Mouse (Mus musculus): ENCODE results near the gene 6430571L13Rik. TPM values are rescaled to one million over a fixed set of nuclear protein-coding genes. Genes with fewer than 3 reads are reported as not detected.
A peak's percentile ranks its signal among the peaks of the same experiment; 100 is the strongest.

6430571L13Rik gene
- polyA plus RNA-seq, 1 experiment from 2014 or later = 11.4 TPM

DNA sequence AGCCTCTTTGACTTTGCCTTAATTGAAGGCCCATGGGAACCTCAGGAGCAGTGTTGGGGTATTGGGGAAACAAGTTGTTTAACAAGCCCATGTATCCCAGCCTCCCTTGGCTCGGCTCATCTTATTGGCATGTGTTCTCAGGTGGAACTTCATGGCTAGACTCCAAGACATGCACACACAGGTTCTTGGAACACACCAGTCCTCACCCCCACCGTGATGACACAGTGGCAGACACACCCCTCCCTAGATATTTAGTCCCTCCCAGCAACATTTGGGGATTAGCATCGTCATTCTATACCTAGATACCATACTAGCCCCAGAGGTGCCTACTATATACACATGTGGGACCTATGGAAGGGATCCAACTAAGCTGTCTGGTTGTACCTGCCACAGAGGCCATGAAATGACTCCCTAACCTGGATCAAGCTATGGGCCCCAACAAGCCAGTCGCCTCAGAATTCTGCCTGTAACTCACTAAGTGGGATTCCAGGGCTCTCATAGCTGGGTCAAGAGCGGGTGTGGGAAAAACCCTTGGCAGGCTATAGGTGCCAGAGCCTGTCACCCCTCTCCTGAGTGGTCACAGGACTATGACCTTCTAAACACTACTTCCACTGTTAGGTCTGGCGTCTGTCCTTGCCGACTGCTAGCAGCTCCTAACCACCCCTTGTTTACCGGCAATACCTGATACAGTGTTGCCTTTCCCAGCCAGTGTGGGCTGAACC is 42.2 kb upstream of the 6430571L13Rik start:
- WGBS = 78% methylated on average over 8 of the region's 8 CpGs
- Histone ChIP-seq H3K9me3 (ENCODE audit: control insufficient read depth, low read length) (no peaks in the 10 kb centered on the region), H3K9ac (ENCODE audit: low read depth, low read length) (no peak overlapping the region), H3K4me2 (ENCODE audit: low read length) (peak overlapping the region; percentile 85), H3K36me3 (ENCODE audit: control insufficient read depth, insufficient read depth, low read length) (peaks cover 8% of the 10 kb centered on the region; the same call in 1 of the 2 replicates), H3K4me1 (ENCODE audit: control insufficient read depth, insufficient read depth, low read depth, low read length) (peaks cover 8% of the 10 kb centered on the region), H3K27ac (ENCODE audit: low read depth, low read length) (no peak overlapping the region), H3K27me3 (replicated peaks; ENCODE audit: control insufficient read depth, insufficient read depth, low read length) (no peaks in the 10 kb centered on the region), H3K4me3 (ENCODE audit: low read length) (no peak overlapping the region)
- no peak for ATAC-seq

DNA sequence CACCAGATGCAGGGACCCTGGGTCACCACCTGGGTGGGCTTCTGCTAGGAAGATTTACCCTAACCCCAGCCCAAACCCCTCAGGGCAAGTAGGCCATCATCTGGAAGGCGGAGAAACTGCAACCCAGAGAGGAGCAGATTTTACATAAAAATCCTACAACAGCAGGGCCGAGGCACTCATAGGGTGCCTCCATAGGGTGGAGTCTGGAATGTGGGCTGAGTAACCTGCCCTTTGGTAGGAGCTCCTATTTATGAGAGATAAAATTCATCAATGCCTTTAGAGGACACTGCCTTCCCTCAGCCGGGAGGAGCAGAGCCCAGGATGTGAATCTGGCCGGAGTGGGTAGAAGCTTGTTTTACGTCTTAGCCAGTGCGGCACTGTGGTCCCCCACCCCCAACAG is 41.5 kb upstream of the 6430571L13Rik start:
- H3K4me1 ChIP-seq (ENCODE audit: control insufficient read depth, insufficient read depth, low read depth, low read length) = peaks cover 8% of the 10 kb centered on the region
- peaks cover 8% of the 10 kb centered on the region; the same call in 1 of the 2 replicates for H3K36me3 ChIP-seq (ENCODE audit: control insufficient read depth, insufficient read depth, low read length)
- H3K27me3 ChIP-seq (replicated peaks; ENCODE audit: control insufficient read depth, insufficient read depth, low read length) = no peaks in the 10 kb centered on the region
- no peak for ATAC-seq
- H3K4me3 ChIP-seq (ENCODE audit: low read length) = no peak overlapping the region
- H3K27ac ChIP-seq (ENCODE audit: low read depth, low read length) = no peak overlapping the region
- H3K4me2 ChIP-seq (ENCODE audit: low read length) = no peak overlapping the region
- no peaks in the 10 kb centered on the region for H3K9me3 ChIP-seq (ENCODE audit: control insufficient read depth, low read length)
- no peak overlapping the region for H3K9ac ChIP-seq (ENCODE audit: low read depth, low read length)
- 90% methylated on average over 6 of the region's 6 CpGs for WGBS

DNA sequence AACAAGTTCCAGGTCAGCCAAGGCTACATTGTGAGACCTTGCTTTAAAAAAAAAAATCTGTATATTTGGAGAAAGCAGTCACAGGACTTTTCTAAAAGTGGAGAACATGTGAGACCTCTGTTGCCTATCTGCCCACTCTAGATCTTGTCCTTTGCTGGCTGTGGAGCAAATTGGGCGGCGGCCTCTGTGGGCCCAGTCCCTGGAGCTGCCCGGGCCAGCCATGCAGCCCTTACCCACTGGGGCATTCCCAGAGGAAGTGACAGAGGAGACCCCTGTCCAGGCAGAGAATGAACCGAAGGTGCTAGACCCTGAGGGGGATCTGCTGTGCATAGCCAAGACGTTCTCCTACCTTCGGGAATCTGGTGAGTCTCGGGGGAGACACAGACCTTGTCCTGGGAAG is 40.6 kb upstream of the 6430571L13Rik start:
- H3K27me3 ChIP-seq (replicated peaks; ENCODE audit: control insufficient read depth, insufficient read depth, low read length) = no peaks in the 10 kb centered on the region
- 86% methylated on average over 7 of the region's 7 CpGs for WGBS

DNA sequence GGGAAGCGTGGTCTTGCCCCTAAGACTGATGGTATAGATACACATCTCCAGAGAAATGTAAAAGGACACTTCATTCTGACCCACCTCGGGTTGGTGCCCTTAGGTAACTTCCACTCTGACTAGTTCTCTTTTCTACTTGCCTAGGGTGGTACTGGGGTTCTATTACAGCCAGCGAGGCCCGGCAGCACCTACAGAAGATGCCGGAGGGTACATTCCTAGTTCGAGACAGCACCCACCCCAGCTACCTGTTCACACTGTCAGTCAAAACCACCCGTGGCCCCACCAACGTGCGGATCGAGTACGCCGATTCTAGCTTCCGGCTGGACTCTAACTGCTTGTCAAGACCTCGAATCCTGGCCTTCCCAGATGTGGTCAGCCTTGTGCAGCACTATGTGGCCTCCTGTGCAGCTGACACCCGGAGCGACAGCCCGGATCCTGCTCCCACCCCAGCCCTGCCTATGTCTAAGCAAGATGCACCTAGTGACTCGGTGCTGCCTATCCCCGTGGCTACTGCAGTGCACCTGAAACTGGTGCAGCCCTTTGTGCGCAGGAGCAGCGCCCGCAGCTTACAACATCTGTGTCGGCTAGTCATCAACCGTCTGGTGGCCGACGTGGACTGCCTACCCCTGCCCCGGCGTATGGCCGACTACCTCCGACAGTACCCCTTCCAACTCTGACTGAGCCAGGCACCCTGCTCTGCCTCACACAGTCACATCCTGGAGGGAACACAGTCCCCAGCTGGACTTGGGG is 40.0 kb upstream of the 6430571L13Rik start:
- H3K9me3 ChIP-seq (ENCODE audit: control insufficient read depth, low read length) = no peaks in the 10 kb centered on the region
- H3K9ac ChIP-seq (ENCODE audit: low read depth, low read length) = no peak overlapping the region
- H3K4me2 ChIP-seq (ENCODE audit: low read length) = no peak overlapping the region
- WGBS = 92% methylated on average over 30 of the region's 30 CpGs
- H3K4me1 ChIP-seq (ENCODE audit: control insufficient read depth, insufficient read depth, low read depth, low read length) = peaks cover 8% of the 10 kb centered on the region
- no peak for ATAC-seq
- peaks cover 8% of the 10 kb centered on the region; the same call in 1 of the 2 replicates for H3K36me3 ChIP-seq (ENCODE audit: control insufficient read depth, insufficient read depth, low read length)
- no peaks in the 10 kb centered on the region for H3K27me3 ChIP-seq (replicated peaks; ENCODE audit: control insufficient read depth, insufficient read depth, low read length)
- H3K27ac ChIP-seq (ENCODE audit: low read depth, low read length) = no peak overlapping the region
- no peak overlapping the region for H3K4me3 ChIP-seq (ENCODE audit: low read length)

More for the DNA sequence above, 40.6 kb upstream of the 6430571L13Rik start:
- Histone ChIP-seq H3K9ac (ENCODE audit: low read depth, low read length) (no peak overlapping the region), H3K4me2 (ENCODE audit: low read length) (no peak overlapping the region), H3K4me3 (ENCODE audit: low read length) (no peak overlapping the region), H3K9me3 (ENCODE audit: control insufficient read depth, low read length) (no peaks in the 10 kb centered on the region), H3K4me1 (ENCODE audit: control insufficient read depth, insufficient read depth, low read depth, low read length) (peaks cover 8% of the 10 kb centered on the region), H3K27ac (ENCODE audit: low read depth, low read length) (no peak overlapping the region), H3K36me3 (ENCODE audit: control insufficient read depth, insufficient read depth, low read length) (peaks cover 8% of the 10 kb centered on the region; the same call in 1 of the 2 replicates)
- no peak for ATAC-seq

DNA sequence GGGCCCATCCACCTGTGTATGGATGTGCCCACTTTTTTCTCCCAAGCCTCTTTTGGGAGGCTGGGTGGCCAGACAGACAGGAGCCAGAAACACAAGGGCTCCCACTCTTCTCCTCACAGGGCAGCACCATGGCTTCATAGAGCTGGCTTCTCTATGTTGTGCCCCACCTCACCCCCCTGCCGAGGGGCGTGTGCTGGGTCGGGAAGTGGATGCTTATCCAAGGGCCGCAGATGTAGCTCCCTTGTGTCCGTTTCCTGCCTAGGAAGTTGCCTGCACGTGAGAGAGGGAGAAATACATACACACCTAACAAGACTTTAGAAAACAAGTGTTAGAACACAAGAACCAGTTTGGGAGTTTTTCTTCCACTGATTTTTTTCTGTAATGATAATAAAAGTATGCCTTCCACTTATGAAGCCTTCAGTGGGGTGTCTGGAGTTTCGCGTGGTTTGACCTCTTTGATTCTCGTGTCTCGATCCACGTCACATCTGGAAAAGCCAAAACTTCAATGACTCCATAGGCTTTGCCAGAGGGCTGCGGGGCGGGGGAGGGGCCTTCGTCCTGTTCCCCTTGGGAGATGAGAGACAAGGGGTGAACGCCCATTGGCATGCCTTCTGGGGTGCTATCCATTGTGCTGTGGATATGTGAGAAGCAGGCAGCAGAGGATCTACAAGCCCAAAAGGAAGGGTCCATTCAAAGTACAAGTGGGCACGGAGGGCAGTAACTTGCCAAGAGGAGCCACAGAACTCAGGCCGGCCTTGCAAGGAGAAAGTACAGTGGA is 38.7 kb upstream of the 6430571L13Rik start:
- H3K4me3 ChIP-seq (ENCODE audit: low read length) = no peak overlapping the region
- no peaks in the 10 kb centered on the region for H3K27me3 ChIP-seq (replicated peaks; ENCODE audit: control insufficient read depth, insufficient read depth, low read length)
- peaks cover 6% of the 10 kb centered on the region for H3K4me1 ChIP-seq (ENCODE audit: control insufficient read depth, insufficient read depth, low read depth, low read length)
- no peak overlapping the region for H3K4me2 ChIP-seq (ENCODE audit: low read length)
- WGBS = 86% methylated on average over 17 of the region's 17 CpGs
- no peak overlapping the region for H3K9ac ChIP-seq (ENCODE audit: low read depth, low read length)
- no peak for ATAC-seq
- H3K27ac ChIP-seq (ENCODE audit: low read depth, low read length) = no peak overlapping the region
- no peaks in the 10 kb centered on the region for H3K9me3 ChIP-seq (ENCODE audit: control insufficient read depth, low read length)
- H3K36me3 ChIP-seq (ENCODE audit: control insufficient read depth, insufficient read depth, low read length) = peaks cover 8% of the 10 kb centered on the region; the same call in 1 of the 2 replicates

DNA sequence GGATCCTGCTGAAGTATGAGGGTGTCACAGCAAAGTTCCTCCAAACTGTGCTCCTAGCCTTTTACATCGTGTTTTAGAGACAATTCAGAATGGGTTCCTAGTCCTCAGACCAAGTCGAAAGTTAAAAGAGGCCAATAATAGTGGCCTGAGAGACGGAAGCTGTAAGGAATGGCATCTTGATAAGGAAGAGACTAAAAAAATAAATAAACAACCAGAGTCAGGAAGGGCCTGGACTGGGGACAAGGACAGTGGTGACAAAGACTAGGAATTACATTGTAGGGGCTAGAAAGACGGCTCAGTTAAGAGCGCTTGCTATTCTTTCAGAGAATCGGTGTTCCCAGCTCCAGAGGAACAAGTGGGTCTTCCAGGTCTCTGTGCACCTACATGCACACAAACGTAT is 37.8 kb upstream of the 6430571L13Rik start:
- no peak overlapping the region for H3K4me3 ChIP-seq (ENCODE audit: low read length)
- H3K9me3 ChIP-seq (ENCODE audit: control insufficient read depth, low read length) = no peaks in the 10 kb centered on the region
- H3K36me3 ChIP-seq (ENCODE audit: control insufficient read depth, insufficient read depth, low read length) = peaks cover 8% of the 10 kb centered on the region; the same call in 1 of the 2 replicates
- H3K4me1 ChIP-seq (ENCODE audit: control insufficient read depth, insufficient read depth, low read depth, low read length) = peaks cover 6% of the 10 kb centered on the region
- no peaks in the 10 kb centered on the region for H3K27me3 ChIP-seq (replicated peaks; ENCODE audit: control insufficient read depth, insufficient read depth, low read length)
- H3K27ac ChIP-seq (ENCODE audit: low read depth, low read length) = no peak overlapping the region
- H3K4me2 ChIP-seq (ENCODE audit: low read length) = no peak overlapping the region
- no peak for ATAC-seq
- H3K9ac ChIP-seq (ENCODE audit: low read depth, low read length) = no peak overlapping the region
- WGBS = 87% methylated on average over 7 of the region's 7 CpGs

DNA sequence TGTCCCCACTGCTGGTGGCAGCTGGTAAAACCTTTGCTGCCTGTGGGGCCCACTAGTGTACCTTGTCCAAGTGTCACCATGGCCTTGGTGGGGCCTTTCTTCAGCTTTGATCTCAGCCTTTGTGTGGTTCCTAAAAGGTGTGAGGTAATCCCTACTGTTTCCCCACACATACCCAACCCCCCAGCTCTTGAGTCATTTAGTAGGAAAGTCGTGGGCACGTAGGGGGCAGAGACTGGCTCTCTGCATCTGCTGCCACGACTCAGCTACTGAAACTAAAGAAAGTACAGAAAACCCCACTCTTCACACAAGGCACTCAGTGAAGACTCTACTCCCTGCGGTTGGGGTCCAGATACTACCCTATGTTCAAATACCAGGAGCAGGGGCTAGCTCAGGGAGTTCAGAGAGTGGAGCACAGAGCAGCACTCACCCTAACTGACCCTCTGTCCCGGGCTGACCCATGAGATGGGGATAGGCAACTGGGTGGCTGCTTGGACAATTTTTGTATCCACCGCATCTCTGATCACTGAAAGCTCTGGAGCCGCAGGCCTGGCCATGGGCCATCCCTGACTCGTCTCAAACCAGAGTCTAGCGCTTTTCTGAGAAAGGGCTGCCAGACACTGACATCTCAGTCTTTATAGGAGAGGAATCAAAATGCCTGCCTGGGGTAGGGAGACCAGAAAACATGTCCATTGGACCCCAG is 37.1 kb upstream of the 6430571L13Rik start:
- H3K4me2 ChIP-seq (ENCODE audit: low read length) = no peak overlapping the region
- no peak overlapping the region for H3K9ac ChIP-seq (ENCODE audit: low read depth, low read length)
- no peak overlapping the region for H3K27ac ChIP-seq (ENCODE audit: low read depth, low read length)
- H3K4me1 ChIP-seq (ENCODE audit: control insufficient read depth, insufficient read depth, low read depth, low read length) = no peaks in the 10 kb centered on the region; the same call in none of the 2 replicates
- WGBS = 81% methylated on average over 9 of the region's 9 CpGs
- no peak for ATAC-seq
- H3K9me3 ChIP-seq (ENCODE audit: control insufficient read depth, low read length) = no peaks in the 10 kb centered on the region
- H3K4me3 ChIP-seq (ENCODE audit: low read length) = no peak overlapping the region
- no peaks in the 10 kb centered on the region for H3K27me3 ChIP-seq (replicated peaks; ENCODE audit: control insufficient read depth, insufficient read depth, low read length)
- H3K36me3 ChIP-seq (ENCODE audit: control insufficient read depth, insufficient read depth, low read length) = peaks cover 8% of the 10 kb centered on the region; the same call in 1 of the 2 replicates

DNA sequence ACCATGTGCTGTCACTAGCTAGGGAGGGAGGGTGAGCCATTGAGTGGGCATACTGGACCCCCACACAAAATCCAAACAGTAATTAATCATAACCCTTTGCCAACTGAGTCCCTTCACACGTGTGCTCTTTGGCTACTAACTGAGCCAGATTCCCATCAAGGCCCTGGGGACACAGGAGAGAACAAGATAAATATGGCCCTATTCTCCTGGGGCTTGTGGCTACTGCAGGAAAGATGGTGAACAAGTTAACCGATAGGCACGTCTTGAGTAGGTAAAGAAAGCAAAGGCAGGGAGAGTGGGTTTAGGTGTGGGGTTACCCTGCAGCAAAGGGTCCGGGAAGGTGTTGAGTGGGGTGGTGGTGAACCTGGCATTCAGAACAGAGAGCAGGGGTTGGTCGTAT is 36.5 kb upstream of the 6430571L13Rik start:
- WGBS = 83% methylated on average over 5 of the region's 5 CpGs
- Histone ChIP-seq H3K4me3 (ENCODE audit: low read length) (no peak overlapping the region), H3K9me3 (ENCODE audit: control insufficient read depth, low read length) (no peaks in the 10 kb centered on the region), H3K9ac (ENCODE audit: low read depth, low read length) (no peak overlapping the region), H3K27ac (ENCODE audit: low read depth, low read length) (no peak overlapping the region), H3K4me2 (ENCODE audit: low read length) (no peak overlapping the region), H3K36me3 (ENCODE audit: control insufficient read depth, insufficient read depth, low read length) (peaks cover 8% of the 10 kb centered on the region; the same call in 1 of the 2 replicates), H3K27me3 (replicated peaks; ENCODE audit: control insufficient read depth, insufficient read depth, low read length) (no peaks in the 10 kb centered on the region), H3K4me1 (ENCODE audit: control insufficient read depth, insufficient read depth, low read depth, low read length) (no peaks in the 10 kb centered on the region; the same call in 1 of the 2 replicates)
- ATAC-seq = no peak
